Comparison of ENCODE assay signal across 14 mouse cellular contexts in the genomic region with DNA sequence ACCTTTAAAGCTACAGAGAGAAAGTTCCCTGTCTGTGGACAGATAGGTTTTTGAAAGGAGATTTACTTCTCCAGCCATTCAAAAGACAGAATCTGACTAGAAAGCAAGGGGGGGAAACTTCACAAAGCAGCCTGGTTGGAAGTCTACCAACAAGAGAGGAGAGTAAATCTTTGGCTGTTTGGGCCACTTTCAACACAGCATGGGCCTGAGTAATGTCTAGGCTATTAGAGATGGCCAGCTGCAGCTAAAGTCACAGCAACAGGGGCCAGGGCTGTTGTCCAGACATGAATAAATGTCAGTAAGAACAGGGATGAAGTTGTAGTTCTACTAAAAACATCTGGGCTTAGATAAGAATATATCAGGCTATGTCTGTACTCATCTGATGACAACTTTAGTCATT. TPM values are rescaled to one million over a fixed set of nuclear protein-coding genes. Genes with fewer than 3 reads are reported as not detected.
DNase-seq lines count a peak whose midpoint lies in the region; ATAC-seq lines count a peak whose summit lies in the region.
"Had no signal": no experiment of that assay in that cellular context is flagged by ENCODE, and none has a peak within 500 bp of the region (broad histone marks: within the 10 kb centered on the region; RNA-seq: fewer than 3 reads in every experiment).

No protein-coding gene starts in this region.

- H3K4me1 ChIP-seq in neural tube, embryonic 11.5 days (ENCODE audit: control insufficient read depth, insufficient read depth, low read length): no peaks in the 10 kb centered on the region
- peaks cover 18% of the 10 kb centered on the region for H3K4me1 ChIP-seq in lung, embryonic 16.5 days (replicated peaks; ENCODE audit: control insufficient read depth, insufficient read depth, low read length)
- H3K4me1 ChIP-seq: hindbrain, embryonic 15.5 days had no signal

- peak; percentile 62; the same call in 1 of the 2 replicates for ATAC-seq in neural tube, embryonic 11.5 days (ENCODE audit: insufficient read depth, low FRiP score, low TSS enrichment)
- peak; percentile 66 for ATAC-seq in lung, embryonic 16.5 days (ENCODE audit: low read depth)

- no peaks in the 10 kb centered on the region for H3K36me3 ChIP-seq in neural tube, embryonic 11.5 days (ENCODE audit: control insufficient read depth, insufficient read depth, low read length)
- no peaks in the 10 kb centered on the region for H3K36me3 ChIP-seq in lung, embryonic 16.5 days (ENCODE audit: control insufficient read depth, insufficient read depth, low read length)
- H3K36me3 ChIP-seq: hindbrain, embryonic 15.5 days had no signal

- no peak overlapping the region for H3K27ac ChIP-seq in neural tube, embryonic 11.5 days (ENCODE audit: low read depth, low read length)
- no peak overlapping the region for H3K27ac ChIP-seq in lung, embryonic 16.5 days (ENCODE audit: low read length)
- H3K27ac ChIP-seq: hindbrain, embryonic 15.5 days; macrophage had no signal

- H3K9ac ChIP-seq in neural tube, embryonic 11.5 days (ENCODE audit: low read length): no peak overlapping the region
- H3K9ac ChIP-seq in lung, embryonic 16.5 days (ENCODE audit: low read length): no peak overlapping the region
- H3K9ac ChIP-seq: hindbrain, embryonic 15.5 days had no signal

- no peak overlapping the region for H3K4me2 ChIP-seq in neural tube, embryonic 11.5 days (ENCODE audit: low read depth)
- H3K4me2 ChIP-seq in lung, embryonic 16.5 days (ENCODE audit: low read depth, low read length): no peak overlapping the region
- H3K4me2 ChIP-seq: hindbrain, embryonic 15.5 days had no signal

- H3K4me3 ChIP-seq in neural tube, embryonic 11.5 days (ENCODE audit: low read depth, low read length): no peak overlapping the region
- no peak overlapping the region for H3K4me3 ChIP-seq in lung, embryonic 16.5 days (ENCODE audit: low read length)
- H3K4me3 ChIP-seq: erythroblast, embryonic 14.5 days; hindbrain, embryonic 15.5 days had no signal

- peak; percentile 13 to 21 for DNase-seq in heart, adult 9 months (ENCODE audit: low spot score in 2 of 2)
- DNase-seq in heart, adult 8-10 months (ENCODE audit: low spot score): no peak
- peak; percentile 26 for DNase-seq in neural tube, embryonic 11.5 days (ENCODE audit: low spot score)
- no peak for DNase-seq in neural tube, embryonic 10.5 days (ENCODE audit: extremely low spot score, low spot score)
- DNase-seq in thymus, postnatal 10 days (ENCODE audit: low spot score in 2 of 2): no peak
- DNase-seq in frontal cortex, postnatal 36 days (ENCODE audit: low spot score in 2 of 2): no peak
- DNase-seq: cerebellum, adult 9-11 months; liver; right cerebral cortex, postnatal 25 days had no signal

- no peaks in the 10 kb centered on the region for H3K9me3 ChIP-seq in neural tube, embryonic 11.5 days (ENCODE audit: control insufficient read depth, low read length)
- no peaks in the 10 kb centered on the region for H3K9me3 ChIP-seq in lung, embryonic 16.5 days (ENCODE audit: control insufficient read depth, low read length)
- H3K9me3 ChIP-seq: hindbrain, embryonic 15.5 days had no signal

- no peaks in the 10 kb centered on the region for H3K27me3 ChIP-seq in neural tube, embryonic 11.5 days (ENCODE audit: control insufficient read depth, insufficient read depth, low read length)
- no peaks in the 10 kb centered on the region for H3K27me3 ChIP-seq in lung, embryonic 16.5 days (ENCODE audit: control insufficient read depth, insufficient read depth, low read depth, low read length)
- H3K27me3 ChIP-seq: hindbrain, embryonic 15.5 days had no signal

RNA-seq across cellular contexts. Expression of a gene that starts 2.0 kb away (rescaled TPM):
- total RNA-seq in heart, adult 8-10 months (2022): 10 to 100 TPM; 69.0 to 89.2 (median 83.0) TPM
- polyA plus RNA-seq in neural tube, embryonic 11.5 days (2014; fragmentation: Nextera tagmentation; extraction: Ambion mirVana): 171 and 188 TPM in 2 replicates
- polyA plus RNA-seq in lung, embryonic 16.5 days (2015; fragmentation: Nextera tagmentation; extraction: Ambion mirVana): 112 and 117 TPM in 2 replicates

RNA-seq across cellular contexts. Expression of a gene that starts 51.0 kb away (rescaled TPM):
- 10 to 100 TPM; 54.6 to 69.7 (median 59.4) TPM for total RNA-seq in heart, adult 8-10 months (2022)
- polyA plus RNA-seq in neural tube, embryonic 11.5 days (2014; fragmentation: Nextera tagmentation; extraction: Ambion mirVana): 0.32 and 0.39 TPM in 2 replicates
- 0.65 and 0.88 TPM in 2 replicates for polyA plus RNA-seq in lung, embryonic 16.5 days (2015; fragmentation: Nextera tagmentation; extraction: Ambion mirVana)
- polyA plus RNA-seq: erythroblast, embryonic 14.5 days; kidney, embryonic 14.5 days; macrophage had no signal

Comparison
In these comparisons a context has a peak if more than half of its experiments do, and no peak if none do; other contexts are left out.
1. DNase-seq: peak in heart, adult 9 months (2 of 2) and neural tube, embryonic 11.5 days (single experiment); none in heart, adult 8-10 months (single experiment), neural tube, embryonic 10.5 days (single experiment), thymus, postnatal 10 days (0 of 2) and frontal cortex, postnatal 36 days (0 of 2).